Mouse (Mus musculus): Measurements from ENCODE around the gene Bicc1.

DNA sequence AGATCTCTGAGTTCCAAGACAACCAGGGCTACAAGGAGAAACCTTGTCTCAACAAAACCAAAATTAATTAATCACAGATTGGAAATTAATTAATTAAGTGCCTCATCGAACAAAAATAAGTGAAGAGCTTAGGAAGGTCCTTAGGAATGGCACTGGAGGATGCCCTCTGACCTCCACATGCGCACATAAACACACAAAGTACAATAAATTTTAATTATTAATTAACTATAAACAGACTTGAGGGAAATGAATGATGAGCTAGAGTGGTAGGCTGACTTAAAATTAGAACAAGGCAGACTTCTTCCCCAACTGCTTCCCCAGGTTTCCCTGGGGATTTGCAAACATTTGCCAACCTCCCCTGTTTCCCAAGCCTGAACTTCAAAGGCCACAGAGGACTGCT is 21.6 kb upstream of the Bicc1 start:
- no peak for TF ChIP-seq GATA1 (IDR thresholded peaks at IDR 0.05; ENCODE audit: borderline replicate concordance, low read length)
- TF ChIP-seq GATA2 (IDR thresholded peaks at IDR 0.05; ENCODE audit: borderline replicate concordance, low read depth, low read length): no peak
- TF ChIP-seq CTCF (IDR thresholded peaks at IDR 0.05; ENCODE audit: low read depth, low read length): no peak

All from G1E (cell line).